Mouse (Mus musculus) intestine, embryonic 14.5 days (tissue): ENCODE measurements at regions not wholly inside any gene's neighbourhood (a gene's known extent, or its start where the extent isn't known, plus 50 kb on each side); places are given as distances from the start of the nearest gene placed in this dataset.

ENCODE experiments used
- ATAC-seq: fragments of 200-750 bp; cut with Nextera tagmentation; replicated peaks from 2 replicates; pipeline ENCODE4 v1.8.0; 2017; ENCODE audit warnings: low read depth, moderate number of reproducible peaks, moderate TSS enrichment, moderate library complexity; ENCODE audit not compliant: low FRiP score, low TSS enrichment
- DNase-seq: peaks from one replicate; pipeline ENCODE4 v3.0.0-alpha.2; 2018; ENCODE audit warnings: low spot score
- H3K27ac ChIP-seq: fragments of 300-500 bp; sonication (generic); 2 replicates; pipeline ENCODE4 v1.5.1; 2014; ENCODE audit warnings: low read depth, mild to moderate bottlenecking, control low read depth
- H3K27me3 ChIP-seq: fragments of 300-500 bp; sonication (generic); replicated peaks from 2 replicates; pipeline ENCODE4 v1.6.1; 2014; ENCODE audit warnings: low read length, control low read depth; ENCODE audit not compliant: control insufficient read depth, insufficient read depth
- H3K36me3 ChIP-seq: fragments of 300-500 bp; sonication (generic); 2 replicates; pipeline ENCODE4 v1.6.1; 2014; ENCODE audit warnings: low read length, control low read depth; ENCODE audit not compliant: control insufficient read depth, insufficient read depth
- H3K4me1 ChIP-seq: fragments of 300-500 bp; sonication (generic); replicated peaks from 2 replicates; pipeline ENCODE4 v1.6.1; 2014; ENCODE audit warnings: low read length, control low read depth, mixed read lengths; ENCODE audit not compliant: control insufficient read depth, insufficient read depth
- H3K4me2 ChIP-seq: fragments of 300-500 bp; sonication (generic); 2 replicates; pipeline ENCODE4 v1.6.1; 2014; ENCODE audit warnings: low read length
- H3K4me3 ChIP-seq: fragments of 300-500 bp; sonication (generic); 2 replicates; pipeline ENCODE4 v1.5.1; 2014; ENCODE audit warnings: low read depth, low read length, control low read depth, mixed read lengths
- H3K9ac ChIP-seq: fragments of 300-500 bp; sonication (generic); 2 replicates; pipeline ENCODE4 v1.6.1; 2014; ENCODE audit warnings: mild to moderate bottlenecking, low read length
- H3K9me3 ChIP-seq: fragments of 300-500 bp; sonication (generic); 2 replicates; pipeline ENCODE4 v1.6.1; 2016; ENCODE audit warnings: low read length, control low read depth; ENCODE audit not compliant: control insufficient read depth
- WGBS: fragments of 180-500 bp; shearing (Covaris S2); extraction: QIAGEN DNeasy Blood & Tissue Kit; methylation state at CpG from one replicate; pipeline ENCODE4 v1.1.7; 2014; 5-methylcytosine and 5-hydroxymethylcytosine counted together

DNA sequence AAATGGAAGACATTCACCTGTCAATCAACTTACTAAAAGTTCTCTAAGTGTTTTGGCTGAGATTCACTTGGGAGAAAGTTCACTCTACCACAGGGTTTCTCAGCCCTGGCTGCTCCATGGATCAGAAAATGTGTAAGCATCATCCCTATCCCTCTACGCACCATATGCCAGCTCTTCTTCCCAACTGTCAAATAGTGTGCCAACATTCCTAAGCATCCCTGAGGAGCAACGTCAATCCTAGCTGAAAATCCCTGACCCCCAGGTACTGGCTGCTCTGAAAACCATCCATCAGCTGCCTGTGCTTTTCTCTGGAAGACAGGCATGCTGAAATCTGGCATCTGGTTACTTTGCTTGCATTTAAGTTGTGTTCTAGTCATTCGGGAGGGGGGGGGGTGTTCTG is 436.5 kb upstream of the Gcfc2 start:
- DNase-seq (no peak), ATAC-seq (no peak)
- no peaks in the 10 kb centered on the region for H3K27me3 ChIP-seq
- H3K4me3 ChIP-seq, result no peak overlapping the region
- H3K4me1 ChIP-seq, result no peaks in the 10 kb centered on the region
- no peaks in the 10 kb centered on the region for H3K36me3 ChIP-seq
- H3K9me3 ChIP-seq, result no peaks in the 10 kb centered on the region
- H3K9ac ChIP-seq, result no peak overlapping the region
- no peak overlapping the region for H3K4me2 ChIP-seq
- 57% methylated on average over 3 of the region's 3 CpGs for WGBS
- H3K27ac ChIP-seq, result no peak overlapping the region

DNA sequence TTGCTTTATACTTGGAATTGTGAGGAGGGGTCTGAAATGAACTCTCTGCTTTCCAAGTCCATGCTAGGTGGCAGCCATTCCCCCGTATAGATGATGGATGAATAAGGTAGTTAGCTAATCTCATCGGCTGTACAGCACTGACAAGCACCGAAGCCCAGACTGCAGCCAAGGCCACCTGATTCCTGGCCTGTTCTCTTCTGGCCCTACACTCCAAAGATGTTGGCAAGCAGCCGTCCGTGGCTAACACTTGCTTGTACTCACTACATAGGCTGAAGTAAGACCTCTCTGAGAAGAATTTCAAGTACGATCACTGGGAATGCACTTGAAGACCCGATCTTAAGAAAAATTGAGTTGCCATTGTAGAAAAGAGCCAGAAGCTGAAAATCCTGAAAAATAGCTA is 427.2 kb upstream of the Gcfc2 start:
- Histone ChIP-seq H3K4me3 (no peak overlapping the region), H3K9ac (no peak overlapping the region), H3K4me2 (no peak overlapping the region), H3K4me1 (no peaks in the 10 kb centered on the region), H3K36me3 (no peaks in the 10 kb centered on the region), H3K27me3 (no peaks in the 10 kb centered on the region), H3K27ac (no peak overlapping the region), H3K9me3 (no peaks in the 10 kb centered on the region)
- ATAC-seq (no peak), DNase-seq (no peak)
- 89% methylated on average over 7 of the region's 7 CpGs for WGBS

GRCm38 (mm10) chr6:81517185-81517584 is 406.3 kb upstream of the Gcfc2 start:
- Histone ChIP-seq H3K9me3 (no peaks in the 10 kb centered on the region), H3K36me3 (no peaks in the 10 kb centered on the region), H3K4me1 (no peaks in the 10 kb centered on the region), H3K27ac (no peak overlapping the region), H3K4me2 (no peak overlapping the region), H3K27me3 (no peaks in the 10 kb centered on the region), H3K4me3 (no peak overlapping the region), H3K9ac (no peak overlapping the region)
- no peak for ATAC-seq
- DNase-seq, result no peak
- 77% methylated on average over 1 of the region's 1 CpGs for WGBS

DNA sequence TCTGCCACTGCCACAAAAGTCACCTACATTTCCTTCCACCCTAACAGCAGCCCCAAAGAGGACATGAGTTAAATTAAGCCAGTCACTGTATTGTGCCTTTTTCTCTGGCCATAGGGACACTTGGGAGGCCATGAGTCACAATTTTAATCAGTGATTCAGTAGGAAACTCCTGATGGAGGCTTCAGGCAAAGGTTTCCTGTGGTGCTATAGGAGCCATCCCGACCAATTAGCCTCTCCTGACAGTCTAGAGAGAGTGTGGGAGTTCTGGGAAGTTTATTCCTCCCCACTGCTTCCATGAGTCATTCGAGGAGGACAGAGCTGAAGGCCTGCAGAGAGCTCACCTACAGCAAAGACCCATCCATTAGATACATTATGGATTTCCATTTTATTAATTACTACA is 361.2 kb upstream of the Gcfc2 start:
- Histone ChIP-seq H3K4me1 (no peaks in the 10 kb centered on the region), H3K4me2 (no peak overlapping the region)

DNA sequence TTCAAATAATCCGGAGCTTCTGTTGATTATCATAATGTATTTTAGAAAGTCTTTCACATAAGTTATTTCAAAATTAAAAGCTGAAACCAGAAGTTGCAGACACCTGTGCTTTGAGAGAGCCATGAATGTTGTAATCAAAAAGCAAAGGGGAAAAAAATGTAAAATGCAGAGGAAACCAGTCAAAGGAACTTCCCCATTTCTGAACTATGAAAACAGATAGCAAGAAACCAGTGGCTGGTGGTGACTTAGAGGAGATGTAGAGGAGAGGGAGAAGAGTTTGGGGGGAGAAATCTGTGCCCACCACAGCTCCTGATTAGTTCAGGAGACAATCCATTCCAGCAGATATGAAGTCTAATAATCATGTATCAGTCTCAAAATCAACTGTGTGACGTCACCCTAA is 360.3 kb upstream of the Gcfc2 start:
- Histone ChIP-seq H3K4me1 (no peaks in the 10 kb centered on the region), H3K9ac (no peak overlapping the region), H3K9me3 (no peaks in the 10 kb centered on the region), H3K36me3 (no peaks in the 10 kb centered on the region), H3K27ac (no peak overlapping the region), H3K4me2 (no peak overlapping the region), H3K27me3 (no peaks in the 10 kb centered on the region), H3K4me3 (no peak overlapping the region)
- ATAC-seq (no peak), DNase-seq (no peak)
- 78% methylated on average over 2 of the region's 2 CpGs for WGBS

More for the DNA sequence above, 361.2 kb upstream of the Gcfc2 start:
- H3K9me3 ChIP-seq, result no peaks in the 10 kb centered on the region
- H3K27ac ChIP-seq, result no peak overlapping the region
- H3K27me3 ChIP-seq, result no peaks in the 10 kb centered on the region
- no peaks in the 10 kb centered on the region for H3K36me3 ChIP-seq
- WGBS, result 73% methylated on average over 2 of the region's 2 CpGs
- no peak overlapping the region for H3K9ac ChIP-seq
- no peak for ATAC-seq
- no peak overlapping the region for H3K4me3 ChIP-seq
- DNase-seq, result no peak

- no peak overlapping the region for H3K9ac ChIP-seq
- DNase-seq (no peak), ATAC-seq (no peak)
- no peak overlapping the region for H3K4me2 ChIP-seq
- no peaks in the 10 kb centered on the region for H3K4me1 ChIP-seq
- H3K27ac ChIP-seq, result no peak overlapping the region
- no peak overlapping the region for H3K4me3 ChIP-seq
- H3K27me3 ChIP-seq, result no peaks in the 10 kb centered on the region
- WGBS, result 74% methylated on average over 1 of the region's 1 CpGs
- no peaks in the 10 kb centered on the region for H3K9me3 ChIP-seq
- H3K36me3 ChIP-seq, result no peaks in the 10 kb centered on the region
Measured at GRCm38 (mm10) chr6:81564295-81564694, 359.2 kb upstream of the Gcfc2 start.

GRCm38 (mm10) chr6:81586441-81587117 is 336.9 kb upstream of the Gcfc2 start:
- 66% methylated on average over 1 of the region's 1 CpGs for WGBS
- no peak for DNase-seq
- Histone ChIP-seq H3K27ac (no peak overlapping the region), H3K9ac (no peak overlapping the region), H3K4me2 (no peak overlapping the region), H3K4me3 (no peak overlapping the region), H3K36me3 (no peaks in the 10 kb centered on the region), H3K9me3 (no peaks in the 10 kb centered on the region), H3K27me3 (no peaks in the 10 kb centered on the region), H3K4me1 (no peaks in the 10 kb centered on the region)
- no peak for ATAC-seq

GRCm38 (mm10) chr6:81589727-81590126 is 333.7 kb upstream of the Gcfc2 start:
- Histone ChIP-seq H3K4me1 (no peaks in the 10 kb centered on the region), H3K9me3 (no peaks in the 10 kb centered on the region), H3K27me3 (no peaks in the 10 kb centered on the region), H3K9ac (no peak overlapping the region), H3K4me3 (no peak overlapping the region), H3K4me2 (no peak overlapping the region), H3K27ac (no peak overlapping the region), H3K36me3 (no peaks in the 10 kb centered on the region)
- 71% methylated on average over 10 of the region's 10 CpGs for WGBS
- no peak for ATAC-seq
- no peak for DNase-seq

DNA sequence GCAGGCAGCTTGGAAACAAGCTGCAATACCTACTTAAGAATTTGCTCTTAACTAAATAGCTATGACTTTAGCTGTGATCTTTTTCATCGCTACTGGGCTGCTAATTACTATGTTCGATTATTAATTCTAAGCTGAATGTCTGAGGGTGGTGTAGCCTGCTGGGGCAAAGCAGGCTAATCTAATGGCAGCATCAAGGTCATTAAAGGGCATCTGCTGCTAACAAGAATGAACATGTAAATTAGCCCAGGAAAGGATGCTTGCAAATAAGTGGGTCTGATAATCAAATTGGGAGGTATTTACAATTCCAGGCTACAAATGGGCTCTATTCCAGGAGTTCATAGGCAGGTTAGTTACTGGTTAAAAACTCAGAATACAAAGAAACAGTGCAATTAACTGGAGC is 327.5 kb upstream of the Gcfc2 start:
- no peaks in the 10 kb centered on the region for H3K36me3 ChIP-seq
- H3K4me3 ChIP-seq, result no peak overlapping the region
- H3K4me1 ChIP-seq, result no peaks in the 10 kb centered on the region
- ATAC-seq (no peak), DNase-seq (no peak)
- no peaks in the 10 kb centered on the region for H3K9me3 ChIP-seq
- no peak overlapping the region for H3K9ac ChIP-seq
- WGBS, result 86% methylated on average over 2 of the region's 2 CpGs
- H3K4me2 ChIP-seq, result no peak overlapping the region
- no peaks in the 10 kb centered on the region for H3K27me3 ChIP-seq
- H3K27ac ChIP-seq, result no peak overlapping the region
